Mouse (Mus musculus) forebrain, embryonic 10.5 days (tissue): ENCODE results near the gene Gpr37l1. TPM values are rescaled to one million over a fixed set of nuclear protein-coding genes. Genes with fewer than 3 reads are reported as not detected.
"Not testable (repeated sequence)": the region's sequence is repeated elsewhere in the genome, so short reads cannot be mapped to it uniquely, and the experiment has no call there.

Experiments used
- DNase-seq: peaks from one replicate; pipeline ENCODE4 v3.0.0-alpha.2; 2017; ENCODE audit warnings: low spot score; ENCODE audit errors: extremely low spot score
- H3K27ac ChIP-seq: fragments of 300-500 bp; sonication (generic); 2 replicates; pipeline ENCODE4 v1.5.1; 2016; ENCODE audit warnings: mild to moderate bottlenecking
- H3K27me3 ChIP-seq: fragments of 300-500 bp; sonication (generic); 2 replicates; pipeline ENCODE4 v1.6.1; 2016; ENCODE audit warnings: mild to moderate bottlenecking; ENCODE audit not compliant: poor library complexity, severe bottlenecking
- H3K36me3 ChIP-seq: fragments of 300-500 bp; sonication (generic); replicated peaks from 2 replicates; pipeline ENCODE4 v1.6.1; 2016; ENCODE audit warnings: mild to moderate bottlenecking, moderate library complexity
- H3K4me1 ChIP-seq: fragments of 300-500 bp; sonication (generic); 2 replicates; pipeline ENCODE4 v1.6.1; 2016
- H3K4me3 ChIP-seq: fragments of 300-500 bp; sonication (generic); 2 replicates; pipeline ENCODE4 v1.5.1; 2016; ENCODE audit warnings: mild to moderate bottlenecking, moderate library complexity
- H3K9me3 ChIP-seq: fragments of 300-500 bp; sonication (generic); 2 replicates; pipeline ENCODE4 v1.6.1; 2016; ENCODE audit warnings: mild to moderate bottlenecking, moderate library complexity
- WGBS: fragments of 180-500 bp; shearing (Covaris S2); methylation state at CpG from one replicate; pipeline ENCODE4 v1.1.7; 2016; 5-methylcytosine and 5-hydroxymethylcytosine counted together
- polyA plus RNA-seq: library from polyadenylated mRNA; unstranded; fragments of >200 nt; fragmentation: Nextera tagmentation; extraction: Ambion mirVana; gene quantifications from 2 replicates; pipeline ENCODE4 v1.2.1, GENCODE M21; 2016

The Gpr37l1 gene
- polyA plus RNA-seq, 1 experiment from 2014 or later = not detected

- not testable (repeated sequence) for H3K36me3 ChIP-seq, DNase-seq, H3K4me3 ChIP-seq, H3K9me3 ChIP-seq, H3K27ac ChIP-seq, H3K27me3 ChIP-seq
- WGBS = 78% methylated on average over 5 of the region's 5 CpGs
- H3K4me1 ChIP-seq = peaks cover 15% of the 10 kb centered on the region
Measured at GRCm38 (mm10) chr1:135194335-135194734, 26.9 kb upstream of the Gpr37l1 start.

- Histone ChIP-seq H3K4me3 (no peak overlapping the region), H3K36me3 (no peaks in the 10 kb centered on the region), H3K4me1 (peaks cover 10% of the 10 kb centered on the region), H3K27ac (no peak overlapping the region), H3K9me3 (no peaks in the 10 kb centered on the region), H3K27me3 (peaks cover 19% of the 10 kb centered on the region)
- no peak for DNase-seq
- 91% methylated on average over 4 of the region's 4 CpGs for WGBS
Measured at GRCm38 (mm10) chr1:135189186-135189585, 21.7 kb upstream of the Gpr37l1 start.

GRCm38 (mm10) chr1:135188197-135188596 is 20.7 kb upstream of the Gpr37l1 start:
- Histone ChIP-seq H3K4me1 (peaks cover 18% of the 10 kb centered on the region), H3K27me3 (peaks cover 19% of the 10 kb centered on the region), H3K9me3 (no peaks in the 10 kb centered on the region), H3K27ac (no peak overlapping the region), H3K4me3 (no peak overlapping the region), H3K36me3 (no peaks in the 10 kb centered on the region)
- no peak for DNase-seq
- 22% methylated on average over 3 of the region's 3 CpGs for WGBS

DNA sequence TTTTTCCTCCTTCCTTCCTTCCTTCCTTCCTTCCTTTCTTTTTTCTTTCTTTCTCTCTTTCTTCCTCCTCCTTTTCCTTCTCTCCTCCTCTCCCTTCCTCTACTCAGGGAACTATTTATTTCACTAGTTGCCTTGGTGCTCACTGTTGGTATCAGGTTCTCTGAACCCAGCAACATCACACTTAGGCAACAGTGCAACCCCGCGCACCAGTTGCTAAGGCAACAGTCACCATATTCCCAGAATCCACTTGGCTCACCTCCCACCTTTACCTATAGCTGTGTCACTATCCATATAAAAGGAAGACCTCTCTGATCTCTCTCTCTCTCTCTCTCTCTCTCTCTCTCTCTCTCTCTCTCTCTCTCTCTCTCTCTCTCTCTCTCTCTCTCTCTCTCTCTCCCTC is 19.5 kb upstream of the Gpr37l1 start:
- H3K36me3 ChIP-seq, H3K4me3 ChIP-seq, H3K27ac ChIP-seq, H3K9me3 ChIP-seq, DNase-seq: not testable (repeated sequence)
- H3K27me3 ChIP-seq = peaks cover 19% of the 10 kb centered on the region
- H3K4me1 ChIP-seq = peaks cover 22% of the 10 kb centered on the region
- WGBS = 42% methylated on average over 2 of the region's 2 CpGs

DNA sequence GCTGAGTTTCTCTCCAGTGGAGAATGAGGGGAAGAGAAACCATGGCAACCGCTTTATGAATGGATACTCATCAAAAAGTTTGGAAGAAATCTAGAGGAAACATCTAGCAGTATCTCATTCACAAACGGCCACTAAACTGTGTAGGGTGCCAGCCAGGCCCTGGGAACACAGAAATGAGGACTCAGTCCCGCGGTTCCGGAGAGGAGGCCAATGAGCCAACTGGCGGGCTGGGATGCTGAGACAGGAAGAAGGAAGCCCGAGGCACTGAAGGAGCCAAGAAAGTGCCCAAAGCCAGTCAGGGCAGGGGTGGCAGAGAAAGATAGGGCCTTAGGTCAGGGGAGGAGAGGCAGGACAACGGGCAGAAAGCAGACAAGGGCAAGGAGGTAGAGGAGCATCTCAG is 18.9 kb upstream of the Gpr37l1 start:
- Histone ChIP-seq H3K4me1 (peaks cover 22% of the 10 kb centered on the region), H3K4me3 (no peak overlapping the region), H3K27ac (no peak overlapping the region), H3K36me3 (no peaks in the 10 kb centered on the region), H3K27me3 (peaks cover 19% of the 10 kb centered on the region), H3K9me3 (no peaks in the 10 kb centered on the region)
- DNase-seq = no peak
- WGBS = 39% methylated on average over 8 of the region's 8 CpGs

- DNase-seq = no peak
- Histone ChIP-seq H3K9me3 (no peaks in the 10 kb centered on the region), H3K4me1 (peaks cover 22% of the 10 kb centered on the region), H3K27me3 (peaks cover 19% of the 10 kb centered on the region), H3K27ac (no peak overlapping the region), H3K4me3 (no peak overlapping the region), H3K36me3 (no peaks in the 10 kb centered on the region)
- WGBS = 26% methylated on average over 5 of the region's 5 CpGs
Measured at GRCm38 (mm10) chr1:135185936-135186335, 18.5 kb upstream of the Gpr37l1 start.

DNA sequence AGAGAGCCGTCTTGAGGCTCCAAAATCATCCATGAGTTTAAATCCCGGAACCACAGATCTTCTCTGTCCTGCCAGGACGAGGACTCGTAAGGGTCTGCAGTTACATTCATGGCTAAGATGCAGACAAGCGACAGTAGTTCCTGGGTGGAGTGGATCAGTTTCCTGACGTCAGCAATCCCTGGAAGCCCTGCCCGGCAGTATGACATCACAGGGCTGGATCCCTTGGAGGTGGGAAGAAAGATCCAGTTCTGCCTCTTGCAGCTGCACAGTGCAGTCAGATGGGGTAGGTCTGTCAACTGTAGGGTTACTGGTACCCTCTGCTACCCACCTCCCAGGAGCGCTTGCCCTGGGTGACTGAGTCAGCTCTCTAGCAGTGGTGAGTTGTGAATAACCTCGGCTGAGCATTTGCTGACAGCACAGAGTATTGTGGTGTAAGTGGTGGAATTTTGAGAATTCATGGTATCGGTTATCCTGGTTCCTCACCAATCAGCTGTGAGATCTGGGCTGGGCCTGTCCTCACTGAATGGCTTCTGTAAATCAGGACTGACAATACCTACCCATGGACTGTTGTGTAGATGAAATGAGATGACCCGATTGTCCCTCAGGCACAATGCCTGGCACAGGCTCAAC is 16.6 kb upstream of the Gpr37l1 start:
- WGBS = 76% methylated on average over 11 of the region's 11 CpGs

DNA sequence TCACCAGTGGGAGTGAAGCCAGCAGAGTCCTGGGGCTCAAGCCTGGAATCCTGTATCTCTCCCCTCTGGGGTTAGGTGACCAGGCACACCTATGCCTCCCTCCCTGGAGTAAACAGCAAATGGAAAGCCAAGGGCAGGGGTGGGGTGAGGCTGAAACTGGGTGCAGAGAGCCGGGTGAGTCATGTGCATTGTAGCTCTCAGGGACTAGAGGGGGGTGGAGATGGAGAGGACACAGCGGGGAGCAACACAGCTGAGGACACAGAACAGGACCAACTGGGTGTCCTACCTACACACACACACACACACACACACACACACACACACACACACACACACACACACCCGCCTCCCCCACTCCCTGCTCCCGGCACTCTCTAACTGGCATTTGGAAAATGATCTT is 16.0 kb upstream of the Gpr37l1 start:
- Histone ChIP-seq H3K9me3 (no peaks in the 10 kb centered on the region), H3K4me3 (no peak overlapping the region), H3K27me3 (peaks cover 19% of the 10 kb centered on the region), H3K27ac (peak overlapping the region; percentile 30; the same call in 1 of the 2 replicates), H3K36me3 (no peaks in the 10 kb centered on the region), H3K4me1 (peaks cover 22% of the 10 kb centered on the region)
- 83% methylated on average over 3 of the region's 4 CpGs for WGBS
- no peak for DNase-seq

More for the DNA sequence above, 16.6 kb upstream of the Gpr37l1 start:
- DNase-seq = no peak
- H3K4me1 ChIP-seq = peaks cover 22% of the 10 kb centered on the region
- H3K27ac ChIP-seq = no peak overlapping the region
- H3K9me3 ChIP-seq = no peaks in the 10 kb centered on the region
- peaks cover 19% of the 10 kb centered on the region for H3K27me3 ChIP-seq
- H3K36me3 ChIP-seq = no peaks in the 10 kb centered on the region
- no peak overlapping the region for H3K4me3 ChIP-seq

DNA sequence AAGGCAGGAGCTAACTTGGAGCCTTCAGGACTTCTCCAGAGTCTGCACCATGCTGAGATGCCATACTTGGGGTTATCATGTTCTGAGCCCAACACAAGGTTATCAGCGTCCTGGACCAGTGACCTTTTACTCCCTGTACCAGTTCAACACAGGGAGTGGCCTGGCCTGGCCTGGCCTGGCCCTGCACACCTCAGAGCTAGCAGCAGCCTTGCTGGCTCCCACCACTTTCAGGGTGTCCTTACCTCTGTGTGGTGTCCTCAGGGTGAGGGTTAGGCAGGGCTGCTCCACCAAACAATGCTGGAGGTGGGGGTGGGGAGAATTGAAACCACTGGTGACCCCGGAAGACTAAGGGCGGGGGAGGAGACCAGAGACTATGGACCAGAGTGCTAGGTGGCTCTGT is 15.5 kb upstream of the Gpr37l1 start:
- H3K27me3 ChIP-seq = peaks cover 19% of the 10 kb centered on the region
- H3K4me1 ChIP-seq = peaks cover 22% of the 10 kb centered on the region
- H3K9me3 ChIP-seq = no peaks in the 10 kb centered on the region
- DNase-seq = no peak
- H3K36me3 ChIP-seq = no peaks in the 10 kb centered on the region
- peak overlapping the region; percentile 30; the same call in 1 of the 2 replicates for H3K27ac ChIP-seq
- no peak overlapping the region for H3K4me3 ChIP-seq
- WGBS = 69% methylated on average over 3 of the region's 3 CpGs

DNA sequence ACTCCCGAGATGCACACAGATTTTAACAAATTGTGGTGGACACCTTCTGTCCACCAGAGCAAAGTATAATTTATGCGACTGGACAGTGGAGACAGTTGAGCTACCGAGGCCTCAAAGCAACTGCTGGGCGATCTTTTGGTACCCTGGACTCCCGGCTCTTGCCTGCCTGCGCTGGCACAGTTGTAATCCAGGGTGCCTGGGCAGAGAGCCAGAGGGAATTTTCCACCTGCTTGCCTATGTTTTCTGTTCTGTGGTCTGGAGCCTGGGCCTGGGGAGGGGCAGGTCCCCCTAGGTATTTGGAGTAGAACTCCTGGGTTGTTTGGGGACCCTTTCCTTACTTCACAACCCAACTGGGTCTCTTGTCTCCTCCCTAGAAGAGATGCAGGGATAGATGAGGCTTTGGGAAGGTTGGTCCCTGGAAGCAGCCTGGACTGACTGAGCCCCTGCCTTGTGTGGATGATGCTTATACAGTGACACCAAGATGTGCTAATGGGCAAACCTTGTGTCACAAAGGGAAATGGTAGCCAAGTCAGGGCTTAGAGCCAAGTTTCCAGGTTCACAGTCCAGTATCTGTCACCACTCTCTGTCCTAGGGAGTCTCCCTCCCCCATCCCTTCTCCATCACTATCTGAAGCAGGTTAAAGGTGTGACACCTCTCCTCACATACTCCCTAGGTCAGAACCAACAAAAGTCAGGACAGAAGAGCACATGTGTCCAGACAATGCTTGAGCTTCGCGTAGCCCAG is 14.6 kb upstream of the Gpr37l1 start:
- Histone ChIP-seq H3K4me1 (peaks cover 22% of the 10 kb centered on the region), H3K27me3 (peaks cover 15% of the 10 kb centered on the region), H3K27ac (no peak overlapping the region), H3K36me3 (no peaks in the 10 kb centered on the region), H3K9me3 (no peaks in the 10 kb centered on the region), H3K4me3 (no peak overlapping the region)
- 91% methylated on average over 8 of the region's 8 CpGs for WGBS
- DNase-seq = no peak

DNA sequence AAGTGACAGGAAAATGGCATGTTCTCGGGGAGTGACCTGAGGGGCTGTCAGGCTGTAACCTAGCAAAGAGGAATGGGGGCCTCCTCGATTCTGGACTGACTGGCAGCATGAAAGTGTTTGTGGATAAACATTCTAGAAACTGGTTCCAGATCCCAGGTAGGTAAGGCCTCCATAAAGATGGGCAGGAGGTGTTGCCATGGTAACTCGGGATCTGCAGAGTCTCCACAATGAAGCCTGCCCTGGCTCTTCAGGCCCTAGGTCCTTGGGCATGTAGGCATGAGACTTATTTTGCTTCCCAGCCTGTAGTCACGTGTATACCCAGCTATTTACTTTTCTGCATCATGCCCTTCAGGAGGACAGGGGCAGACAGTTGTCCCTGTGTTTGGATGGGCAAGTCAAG is 13.8 kb upstream of the Gpr37l1 start:
- WGBS = 80% methylated on average over 4 of the region's 4 CpGs
- H3K9me3 ChIP-seq = no peaks in the 10 kb centered on the region

GRCm38 (mm10) chr1:135180830-135181229 is 13.3 kb upstream of the Gpr37l1 start:
- Histone ChIP-seq H3K4me1 (peaks cover 12% of the 10 kb centered on the region), H3K27me3 (peaks cover 7% of the 10 kb centered on the region; the same call in 1 of the 2 replicates), H3K4me3 (no peak overlapping the region), H3K36me3 (no peaks in the 10 kb centered on the region), H3K27ac (no peak overlapping the region), H3K9me3 (no peaks in the 10 kb centered on the region)
- no peak for DNase-seq
- WGBS = 90% methylated on average over 10 of the region's 10 CpGs

More for the DNA sequence above, 13.8 kb upstream of the Gpr37l1 start:
- Histone ChIP-seq H3K27ac (no peak overlapping the region), H3K4me1 (peaks cover 17% of the 10 kb centered on the region), H3K27me3 (peaks cover 8% of the 10 kb centered on the region; the same call in 1 of the 2 replicates), H3K36me3 (no peaks in the 10 kb centered on the region), H3K4me3 (no peak overlapping the region)
- DNase-seq = no peak

DNA sequence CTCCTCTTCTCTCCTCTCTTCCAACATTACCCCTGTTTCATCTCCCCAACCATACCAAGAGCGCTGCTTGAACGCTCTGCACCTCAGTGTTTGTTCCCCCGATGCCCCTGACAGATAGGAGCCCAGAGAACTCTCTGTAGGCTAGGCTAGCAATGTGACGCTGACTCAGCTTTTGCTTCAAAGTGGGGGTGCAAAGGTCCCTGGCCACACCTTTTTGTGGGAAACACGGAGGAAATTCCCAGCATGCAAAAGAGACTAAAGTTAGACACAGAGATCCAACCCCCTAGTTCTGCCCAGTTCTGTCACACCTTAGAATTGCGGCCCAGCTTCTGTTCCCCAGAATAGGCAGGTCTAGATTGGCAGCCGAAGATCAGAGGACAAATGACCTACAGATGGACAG is 11.4 kb upstream of the Gpr37l1 start:
- 89% methylated on average over 7 of the region's 7 CpGs for WGBS
- no peaks in the 10 kb centered on the region for H3K36me3 ChIP-seq

More for the DNA sequence above, 11.4 kb upstream of the Gpr37l1 start:
- peaks cover 10% of the 10 kb centered on the region for H3K4me1 ChIP-seq
- no peak for DNase-seq
- H3K27ac ChIP-seq = no peak overlapping the region
- no peak overlapping the region for H3K4me3 ChIP-seq
- no peaks in the 10 kb centered on the region for H3K9me3 ChIP-seq
- H3K27me3 ChIP-seq = no peaks in the 10 kb centered on the region
